Mouse (Mus musculus): ENCODE data around the gene Soga1. TPM values are rescaled to one million over a fixed set of nuclear protein-coding genes. Genes with fewer than 3 reads are reported as not detected.

The Soga1 gene
- polyA plus RNA-seq, 1 experiment from 2014 or later: 1.2 TPM

- H3K9me3 ChIP-seq (ENCODE audit: control insufficient read depth, low read length): no peaks in the 10 kb centered on the region
- peaks cover 8% of the 10 kb centered on the region; the same call in 1 of the 2 replicates for H3K36me3 ChIP-seq (ENCODE audit: control insufficient read depth, insufficient read depth, low read length)
- ATAC-seq: no peak
Measured at GRCm38 (mm10) chr2:157052448-157052847, 26.6 kb downstream of the Soga1 start.

GRCm38 (mm10) chr2:157049831-157050243, 29.2 kb downstream of the Soga1 start:
- Histone ChIP-seq H3K27me3 (replicated peaks; ENCODE audit: control insufficient read depth, insufficient read depth, low read length) (no peaks in the 10 kb centered on the region), H3K4me2 (ENCODE audit: low read depth, low read length) (no peak overlapping the region), H3K9me3 (ENCODE audit: control insufficient read depth, low read length) (no peaks in the 10 kb centered on the region), H3K9ac (ENCODE audit: low read depth, low read length) (no peak overlapping the region), H3K27ac (ENCODE audit: low read length) (0 out of 2 replicates have a peak overlapping the region, but pooled peaks have one; percentile 8), H3K4me3 (ENCODE audit: low read length) (no peak overlapping the region), H3K36me3 (ENCODE audit: control insufficient read depth, insufficient read depth, low read length) (peaks cover 20% of the 10 kb centered on the region), H3K4me1 (ENCODE audit: control insufficient read depth, insufficient read depth, low read length) (no peaks in the 10 kb centered on the region)
- WGBS: 68% methylated on average over 8 of the region's 8 CpGs
- ATAC-seq: no peak

More at GRCm38 (mm10) chr2:157052448-157052847, 26.6 kb downstream of the Soga1 start:
- Histone ChIP-seq H3K27me3 (replicated peaks; ENCODE audit: control insufficient read depth, insufficient read depth, low read length) (no peaks in the 10 kb centered on the region), H3K9ac (ENCODE audit: low read depth, low read length) (no peak overlapping the region), H3K4me2 (ENCODE audit: low read depth, low read length) (no peak overlapping the region), H3K4me1 (ENCODE audit: control insufficient read depth, insufficient read depth, low read length) (no peaks in the 10 kb centered on the region), H3K27ac (ENCODE audit: low read length) (no peak overlapping the region), H3K4me3 (ENCODE audit: low read length) (no peak overlapping the region)
- 76% methylated on average over 8 of the region's 8 CpGs for WGBS

GRCm38 (mm10) chr2:157048395-157049181, 30.5 kb downstream of the Soga1 start:
- H3K36me3 ChIP-seq (ENCODE audit: control insufficient read depth, insufficient read depth, low read length): peaks cover 25% of the 10 kb centered on the region
- H3K9me3 ChIP-seq (ENCODE audit: control insufficient read depth, low read length): no peaks in the 10 kb centered on the region
- H3K4me2 ChIP-seq (ENCODE audit: low read depth, low read length): no peak overlapping the region
- no peaks in the 10 kb centered on the region for H3K4me1 ChIP-seq (ENCODE audit: control insufficient read depth, insufficient read depth, low read length)
- no peak overlapping the region for H3K9ac ChIP-seq (ENCODE audit: low read depth, low read length)
- no peak overlapping the region for H3K27ac ChIP-seq (ENCODE audit: low read length)
- no peak overlapping the region for H3K4me3 ChIP-seq (ENCODE audit: low read length)
- no peak for ATAC-seq
- H3K27me3 ChIP-seq (replicated peaks; ENCODE audit: control insufficient read depth, insufficient read depth, low read length): no peaks in the 10 kb centered on the region
- 83% methylated on average over 13 of the region's 13 CpGs for WGBS

GRCm38 (mm10) chr2:157046956-157047355, 32.1 kb downstream of the Soga1 start:
- ATAC-seq: no peak
- Histone ChIP-seq H3K4me1 (ENCODE audit: control insufficient read depth, insufficient read depth, low read length) (no peaks in the 10 kb centered on the region), H3K9me3 (ENCODE audit: control insufficient read depth, low read length) (no peaks in the 10 kb centered on the region), H3K36me3 (ENCODE audit: control insufficient read depth, insufficient read depth, low read length) (peaks cover 18% of the 10 kb centered on the region), H3K4me2 (ENCODE audit: low read depth, low read length) (no peak overlapping the region), H3K27me3 (replicated peaks; ENCODE audit: control insufficient read depth, insufficient read depth, low read length) (no peaks in the 10 kb centered on the region), H3K9ac (ENCODE audit: low read depth, low read length) (no peak overlapping the region), H3K4me3 (ENCODE audit: low read length) (no peak overlapping the region), H3K27ac (ENCODE audit: low read length) (no peak overlapping the region)
- WGBS: 89% methylated on average over 5 of the region's 5 CpGs

- H3K27me3 ChIP-seq (replicated peaks; ENCODE audit: control insufficient read depth, insufficient read depth, low read length): no peaks in the 10 kb centered on the region
- peaks cover 18% of the 10 kb centered on the region for H3K36me3 ChIP-seq (ENCODE audit: control insufficient read depth, insufficient read depth, low read length)
- ATAC-seq: no peak
- H3K9ac ChIP-seq (ENCODE audit: low read depth, low read length): no peak overlapping the region
- H3K4me3 ChIP-seq (ENCODE audit: low read length): no peak overlapping the region
- no peaks in the 10 kb centered on the region for H3K9me3 ChIP-seq (ENCODE audit: control insufficient read depth, low read length)
- H3K27ac ChIP-seq (ENCODE audit: low read length): no peak overlapping the region
- H3K4me2 ChIP-seq (ENCODE audit: low read depth, low read length): no peak overlapping the region
- 97% methylated on average over 2 of the region's 2 CpGs for WGBS
- H3K4me1 ChIP-seq (ENCODE audit: control insufficient read depth, insufficient read depth, low read length): no peaks in the 10 kb centered on the region
Measured at GRCm38 (mm10) chr2:157045932-157046331, 33.1 kb downstream of the Soga1 start.

GRCm38 (mm10) chr2:157043987-157044386, 35.1 kb downstream of the Soga1 start:
- no peaks in the 10 kb centered on the region for H3K27me3 ChIP-seq (replicated peaks; ENCODE audit: control insufficient read depth, insufficient read depth, low read length)
- peaks cover 23% of the 10 kb centered on the region for H3K36me3 ChIP-seq (ENCODE audit: control insufficient read depth, insufficient read depth, low read length)

GRCm38 (mm10) chr2:157043556-157043955, 35.5 kb downstream of the Soga1 start:
- Histone ChIP-seq H3K27me3 (replicated peaks; ENCODE audit: control insufficient read depth, insufficient read depth, low read length) (no peaks in the 10 kb centered on the region), H3K4me3 (ENCODE audit: low read length) (no peak overlapping the region), H3K36me3 (ENCODE audit: control insufficient read depth, insufficient read depth, low read length) (peaks cover 23% of the 10 kb centered on the region), H3K27ac (ENCODE audit: low read length) (no peak overlapping the region), H3K4me2 (ENCODE audit: low read depth, low read length) (no peak overlapping the region), H3K4me1 (ENCODE audit: control insufficient read depth, insufficient read depth, low read length) (no peaks in the 10 kb centered on the region), H3K9me3 (ENCODE audit: control insufficient read depth, low read length) (no peaks in the 10 kb centered on the region), H3K9ac (ENCODE audit: low read depth, low read length) (no peak overlapping the region)
- no peak for ATAC-seq
- 87% methylated on average over 8 of the region's 8 CpGs for WGBS

More at GRCm38 (mm10) chr2:157043987-157044386, 35.1 kb downstream of the Soga1 start:
- Histone ChIP-seq H3K4me3 (ENCODE audit: low read length) (no peak overlapping the region), H3K9me3 (ENCODE audit: control insufficient read depth, low read length) (no peaks in the 10 kb centered on the region), H3K9ac (ENCODE audit: low read depth, low read length) (no peak overlapping the region), H3K4me1 (ENCODE audit: control insufficient read depth, insufficient read depth, low read length) (no peaks in the 10 kb centered on the region), H3K4me2 (ENCODE audit: low read depth, low read length) (no peak overlapping the region), H3K27ac (ENCODE audit: low read length) (no peak overlapping the region)
- ATAC-seq: no peak

- Histone ChIP-seq H3K9me3 (ENCODE audit: control insufficient read depth, low read length) (no peaks in the 10 kb centered on the region), H3K36me3 (ENCODE audit: control insufficient read depth, insufficient read depth, low read length) (peaks cover 28% of the 10 kb centered on the region), H3K4me2 (ENCODE audit: low read depth, low read length) (no peak overlapping the region), H3K4me1 (ENCODE audit: control insufficient read depth, insufficient read depth, low read length) (no peaks in the 10 kb centered on the region), H3K9ac (ENCODE audit: low read depth, low read length) (no peak overlapping the region), H3K27me3 (replicated peaks; ENCODE audit: control insufficient read depth, insufficient read depth, low read length) (no peaks in the 10 kb centered on the region), H3K4me3 (ENCODE audit: low read length) (no peak overlapping the region), H3K27ac (ENCODE audit: low read length) (no peak overlapping the region)
- 85% methylated on average over 7 of the region's 7 CpGs for WGBS
- ATAC-seq: no peak
Measured at GRCm38 (mm10) chr2:157041421-157041820, 37.6 kb downstream of the Soga1 start.

GRCm38 (mm10) chr2:157040649-157041046, 38.4 kb downstream of the Soga1 start:
- H3K4me2 ChIP-seq (ENCODE audit: low read depth, low read length): no peak overlapping the region

More at GRCm38 (mm10) chr2:157040649-157041046, 38.4 kb downstream of the Soga1 start:
- Histone ChIP-seq H3K9me3 (ENCODE audit: control insufficient read depth, low read length) (no peaks in the 10 kb centered on the region), H3K27ac (ENCODE audit: low read length) (no peak overlapping the region), H3K4me3 (ENCODE audit: low read length) (no peak overlapping the region), H3K9ac (ENCODE audit: low read depth, low read length) (peak overlapping the region; percentile 27; the same call in 1 of the 2 replicates), H3K36me3 (ENCODE audit: control insufficient read depth, insufficient read depth, low read length) (peaks cover 26% of the 10 kb centered on the region), H3K4me1 (ENCODE audit: control insufficient read depth, insufficient read depth, low read length) (no peaks in the 10 kb centered on the region), H3K27me3 (replicated peaks; ENCODE audit: control insufficient read depth, insufficient read depth, low read length) (no peaks in the 10 kb centered on the region)
- 86% methylated on average over 17 of the region's 17 CpGs for WGBS
- no peak for ATAC-seq

Measured in intestine, embryonic 16.5 days (tissue).